Mouse (Mus musculus): ENCODE data around the gene Ttll7. TPM values are rescaled to one million over a fixed set of nuclear protein-coding genes. Genes with fewer than 3 reads are reported as not detected.

The Ttll7 gene
- polyA plus RNA-seq, 1 experiment from 2014 or later: 2.7 TPM

DNA sequence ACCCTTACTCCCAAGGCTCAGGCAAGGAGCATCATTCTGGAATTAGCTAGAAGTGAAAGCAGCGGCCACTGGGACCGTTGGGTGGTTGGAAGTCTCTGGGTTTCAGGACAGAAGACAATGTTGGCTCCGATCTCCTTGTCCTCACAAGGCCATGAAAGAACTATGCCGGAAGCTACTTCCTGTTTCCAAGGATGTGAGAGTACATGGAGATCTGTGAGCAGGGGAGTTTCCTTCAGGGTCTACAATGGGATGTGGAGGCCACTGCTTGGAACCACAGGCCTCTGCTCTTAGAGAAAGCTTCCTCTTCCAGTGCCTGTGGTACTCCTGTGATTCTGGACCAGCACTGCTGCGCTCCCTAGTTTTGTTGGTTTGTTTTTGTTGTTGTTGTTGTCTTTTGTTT lies 5.9 kb upstream of the Ttll7 start:
- ATAC-seq (ENCODE audit: insufficient number of reproducible peaks, insufficient read depth, low FRiP score, low read depth): no peak

DNA sequence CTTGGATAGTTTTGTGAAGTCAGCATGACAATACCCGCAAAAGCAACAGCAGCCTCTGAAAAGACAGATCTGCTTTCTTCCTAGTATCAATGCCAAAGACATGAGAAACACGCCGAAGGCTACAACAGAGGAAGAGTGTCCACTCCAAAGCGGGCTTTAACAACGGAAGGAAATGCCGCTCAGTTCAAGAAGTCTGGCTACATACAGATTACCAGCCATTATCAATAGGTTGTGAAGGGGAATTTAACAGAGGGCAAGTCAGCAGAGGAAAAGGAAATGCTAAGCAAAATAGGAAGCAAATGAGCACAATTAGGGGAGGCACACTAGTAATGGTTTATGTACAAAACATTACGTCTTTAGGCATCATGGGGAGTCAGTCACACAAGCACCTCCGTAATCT lies 4.1 kb upstream of the Ttll7 start:
- 65% methylated on average over 8 of the region's 8 CpGs for WGBS
- H3K4me1 ChIP-seq (ENCODE audit: control insufficient read depth in 2 of 2, insufficient read depth in 2 of 2, low read length in 2 of 2): peaks cover 0 to 2% of the 10 kb centered on the region in 2 experiments; a peak in 1 of 4 replicates
- no peaks in the 10 kb centered on the region for H3K36me3 ChIP-seq (ENCODE audit: control insufficient read depth, insufficient read depth, low read length)
- no peak for ATAC-seq (ENCODE audit: insufficient number of reproducible peaks, insufficient read depth, low FRiP score, low read depth)
- H3K9ac ChIP-seq (ENCODE audit: low read length): no peak overlapping the region
- no peaks in the 10 kb centered on the region for H3K27me3 ChIP-seq (ENCODE audit: control insufficient read depth, insufficient read depth, low read length)
- no peak overlapping the region for H3K4me3 ChIP-seq (ENCODE audit: control insufficient read depth in 1 of 2, insufficient read depth in 1 of 2, low read depth in 1 of 2, low read length in 2 of 2)
- H3K27ac ChIP-seq (replicated peaks in 1 of 2; ENCODE audit: control insufficient read depth in 1 of 2, insufficient read depth in 1 of 2, low read depth in 2 of 2, low read length in 2 of 2): no peak overlapping the region
- H3K4me2 ChIP-seq (ENCODE audit: low read length): no peak overlapping the region
- H3K9me3 ChIP-seq (ENCODE audit: control insufficient read depth, low read length): no peaks in the 10 kb centered on the region

More for the DNA sequence above, 5.9 kb upstream of the Ttll7 start:
- no peaks in the 10 kb centered on the region for H3K27me3 ChIP-seq (ENCODE audit: control insufficient read depth, insufficient read depth, low read length)
- H3K27ac ChIP-seq (replicated peaks in 1 of 2; ENCODE audit: control insufficient read depth in 1 of 2, insufficient read depth in 1 of 2, low read depth in 2 of 2, low read length in 2 of 2): no peak overlapping the region; a peak in 1 of 4 replicates
- H3K4me1 ChIP-seq (ENCODE audit: control insufficient read depth in 2 of 2, insufficient read depth in 2 of 2, low read length in 2 of 2): no peaks in the 10 kb centered on the region
- H3K9ac ChIP-seq (ENCODE audit: low read length): no peak overlapping the region
- H3K9me3 ChIP-seq (ENCODE audit: control insufficient read depth, low read length): no peaks in the 10 kb centered on the region
- WGBS: 77% methylated on average over 5 of the region's 5 CpGs
- no peak overlapping the region for H3K4me3 ChIP-seq (ENCODE audit: control insufficient read depth in 1 of 2, insufficient read depth in 1 of 2, low read depth in 1 of 2, low read length in 2 of 2)
- no peak overlapping the region for H3K4me2 ChIP-seq (ENCODE audit: low read length)
- H3K36me3 ChIP-seq (ENCODE audit: control insufficient read depth, insufficient read depth, low read length): no peaks in the 10 kb centered on the region

DNA sequence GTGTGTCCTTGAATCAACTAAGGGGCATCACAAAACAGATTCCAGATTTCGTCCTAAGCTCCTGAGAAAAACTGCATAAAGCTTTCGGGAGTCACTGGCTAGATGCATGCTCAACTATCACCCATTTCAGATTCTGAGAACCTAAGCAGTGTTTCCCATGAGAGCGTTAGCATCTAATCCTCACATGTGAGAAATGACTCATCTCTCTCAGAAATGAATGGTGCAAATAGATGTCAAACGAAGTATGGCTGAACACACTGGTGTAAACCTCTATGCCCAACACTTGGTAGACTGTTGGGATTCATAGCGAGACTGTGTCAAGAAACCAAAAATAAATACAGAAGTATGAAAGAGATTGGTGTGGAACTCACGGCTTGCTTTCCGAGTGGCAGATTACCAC lies 2.8 kb upstream of the Ttll7 start:
- Histone ChIP-seq H3K27ac (replicated peaks in 1 of 2; ENCODE audit: control insufficient read depth in 1 of 2, insufficient read depth in 1 of 2, low read depth in 2 of 2, low read length in 2 of 2) (no peak overlapping the region), H3K9ac (ENCODE audit: low read length) (no peak overlapping the region), H3K27me3 (ENCODE audit: control insufficient read depth, insufficient read depth, low read length) (no peaks in the 10 kb centered on the region), H3K4me3 (ENCODE audit: control insufficient read depth in 1 of 2, insufficient read depth in 1 of 2, low read depth in 1 of 2, low read length in 2 of 2) (no peak overlapping the region), H3K4me1 (ENCODE audit: control insufficient read depth in 2 of 2, insufficient read depth in 2 of 2, low read length in 2 of 2) (peaks cover 0 to 2% of the 10 kb centered on the region in 2 experiments; a peak in 1 of 4 replicates), H3K36me3 (ENCODE audit: control insufficient read depth, insufficient read depth, low read length) (no peaks in the 10 kb centered on the region), H3K9me3 (ENCODE audit: control insufficient read depth, low read length) (no peaks in the 10 kb centered on the region), H3K4me2 (ENCODE audit: low read length) (no peak overlapping the region)
- 83% methylated on average over 7 of the region's 7 CpGs for WGBS
- no peak for ATAC-seq (ENCODE audit: insufficient number of reproducible peaks, insufficient read depth, low FRiP score, low read depth)

DNA sequence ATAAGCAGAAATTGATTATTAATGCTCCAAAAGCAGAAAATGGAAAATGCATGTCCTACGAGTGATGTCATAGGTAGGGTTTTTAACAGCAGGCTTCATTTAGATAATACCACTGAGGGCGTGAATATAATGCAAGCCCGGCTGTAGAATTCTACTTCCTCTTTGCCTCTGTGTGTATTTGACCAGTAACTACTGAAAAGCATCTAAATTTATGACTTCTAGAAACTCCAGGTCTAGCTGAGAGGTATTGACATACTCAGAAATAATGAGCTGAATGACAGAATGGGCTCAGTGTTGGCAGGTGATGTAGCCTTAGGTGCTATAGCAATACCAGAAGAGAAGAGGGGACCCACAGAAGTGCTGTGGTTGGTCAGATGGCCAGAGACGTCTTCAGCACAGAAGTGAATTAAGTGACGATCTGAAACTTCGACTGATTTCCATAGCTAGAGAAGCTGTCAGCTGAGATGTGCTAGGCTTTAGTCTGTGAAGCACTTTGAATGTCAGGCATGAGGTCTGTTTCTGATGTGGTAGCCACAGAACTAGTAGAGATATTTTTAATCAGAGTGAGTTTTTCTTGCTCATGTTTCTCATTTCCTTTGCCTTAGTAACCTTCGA lies 2.4 kb downstream of the Ttll7 start:
- H3K9me3 ChIP-seq (ENCODE audit: control insufficient read depth, low read length): no peaks in the 10 kb centered on the region
- ATAC-seq (ENCODE audit: insufficient number of reproducible peaks, insufficient read depth, low FRiP score, low read depth): no peak
- no peak overlapping the region for H3K4me2 ChIP-seq (ENCODE audit: low read length)
- 71% methylated on average over 7 of the region's 7 CpGs for WGBS
- no peak overlapping the region for H3K27ac ChIP-seq (replicated peaks in 1 of 2; ENCODE audit: control insufficient read depth in 1 of 2, insufficient read depth in 1 of 2, low read depth in 2 of 2, low read length in 2 of 2)
- no peak overlapping the region for H3K9ac ChIP-seq (ENCODE audit: low read length)
- H3K4me1 ChIP-seq (ENCODE audit: control insufficient read depth in 2 of 2, insufficient read depth in 2 of 2, low read length in 2 of 2): peaks cover 0 to 2% of the 10 kb centered on the region in 2 experiments; a peak in 1 of 4 replicates
- H3K4me3 ChIP-seq (ENCODE audit: control insufficient read depth in 1 of 2, insufficient read depth in 1 of 2, low read depth in 1 of 2, low read length in 2 of 2): no peak overlapping the region
- H3K36me3 ChIP-seq (ENCODE audit: control insufficient read depth, insufficient read depth, low read length): no peaks in the 10 kb centered on the region
- no peaks in the 10 kb centered on the region for H3K27me3 ChIP-seq (ENCODE audit: control insufficient read depth, insufficient read depth, low read length)

DNA sequence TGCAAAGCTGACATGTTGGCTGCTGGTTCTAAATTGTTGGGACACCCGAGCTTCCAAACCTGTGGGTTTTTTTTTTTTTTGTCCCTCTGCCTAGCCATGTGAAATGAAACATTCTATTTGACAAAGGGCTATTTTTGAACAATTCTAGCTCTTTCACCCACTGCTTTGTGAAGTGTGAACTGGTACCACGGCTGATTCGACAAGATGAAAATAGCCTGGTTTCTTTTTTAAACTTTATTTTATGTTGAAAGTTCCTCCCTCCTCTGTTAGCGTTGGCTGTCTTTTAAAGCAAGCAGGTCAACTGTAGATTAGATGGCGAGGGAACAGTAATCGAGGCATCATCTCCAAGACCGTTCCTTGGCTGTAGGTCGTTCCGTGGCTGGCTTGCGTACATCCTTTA lies 5.2 kb downstream of the Ttll7 start:
- H3K9ac ChIP-seq (ENCODE audit: low read length): no peak overlapping the region
- 83% methylated on average over 10 of the region's 10 CpGs for WGBS
- no peaks in the 10 kb centered on the region for H3K9me3 ChIP-seq (ENCODE audit: control insufficient read depth, low read length)
- H3K36me3 ChIP-seq (ENCODE audit: control insufficient read depth, insufficient read depth, low read length): no peaks in the 10 kb centered on the region
- ATAC-seq (ENCODE audit: insufficient number of reproducible peaks, insufficient read depth, low FRiP score, low read depth): no peak
- no peaks in the 10 kb centered on the region; a peak in 1 of 4 replicates for H3K4me1 ChIP-seq (ENCODE audit: control insufficient read depth in 2 of 2, insufficient read depth in 2 of 2, low read length in 2 of 2)
- no peak overlapping the region for H3K4me2 ChIP-seq (ENCODE audit: low read length)
- H3K4me3 ChIP-seq (ENCODE audit: control insufficient read depth in 1 of 2, insufficient read depth in 1 of 2, low read depth in 1 of 2, low read length in 2 of 2): no peak overlapping the region
- H3K27ac ChIP-seq (replicated peaks in 1 of 2; ENCODE audit: control insufficient read depth in 1 of 2, insufficient read depth in 1 of 2, low read depth in 2 of 2, low read length in 2 of 2): no peak overlapping the region
- no peaks in the 10 kb centered on the region for H3K27me3 ChIP-seq (ENCODE audit: control insufficient read depth, insufficient read depth, low read length)

DNA sequence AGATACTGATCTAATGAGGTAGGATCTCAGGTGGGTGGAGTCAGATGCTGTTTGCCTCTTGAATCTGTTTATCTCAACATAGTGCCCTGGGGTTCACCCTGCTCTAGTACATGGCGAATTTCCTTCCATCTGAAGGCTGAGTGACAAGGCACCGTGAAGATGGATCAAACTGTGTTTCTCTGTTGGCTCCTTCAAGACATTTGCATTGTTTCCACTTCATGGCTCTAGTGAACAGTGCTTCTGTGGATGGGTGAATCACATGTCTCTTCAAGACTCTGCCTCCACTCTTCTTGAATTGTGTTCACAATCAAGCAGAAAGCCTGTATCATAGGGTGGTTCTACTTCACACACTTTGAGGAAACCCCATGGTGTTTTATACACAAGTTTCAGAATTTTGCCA lies 8.1 kb downstream of the Ttll7 start:
- no peak for ATAC-seq (ENCODE audit: insufficient number of reproducible peaks, insufficient read depth, low FRiP score, low read depth)
- no peak overlapping the region for H3K27ac ChIP-seq (replicated peaks in 1 of 2; ENCODE audit: control insufficient read depth in 1 of 2, insufficient read depth in 1 of 2, low read depth in 2 of 2, low read length in 2 of 2)
- H3K9me3 ChIP-seq (ENCODE audit: control insufficient read depth, low read length): no peaks in the 10 kb centered on the region
- no peaks in the 10 kb centered on the region for H3K36me3 ChIP-seq (ENCODE audit: control insufficient read depth, insufficient read depth, low read length)
- no peak overlapping the region for H3K9ac ChIP-seq (ENCODE audit: low read length)
- no peaks in the 10 kb centered on the region for H3K4me1 ChIP-seq (ENCODE audit: control insufficient read depth in 2 of 2, insufficient read depth in 2 of 2, low read length in 2 of 2)
- no peaks in the 10 kb centered on the region for H3K27me3 ChIP-seq (ENCODE audit: control insufficient read depth, insufficient read depth, low read length)
- 86% methylated on average over 2 of the region's 2 CpGs for WGBS
- no peak overlapping the region for H3K4me2 ChIP-seq (ENCODE audit: low read length)
- H3K4me3 ChIP-seq (ENCODE audit: control insufficient read depth in 1 of 2, insufficient read depth in 1 of 2, low read depth in 1 of 2, low read length in 2 of 2): no peak overlapping the region

DNA sequence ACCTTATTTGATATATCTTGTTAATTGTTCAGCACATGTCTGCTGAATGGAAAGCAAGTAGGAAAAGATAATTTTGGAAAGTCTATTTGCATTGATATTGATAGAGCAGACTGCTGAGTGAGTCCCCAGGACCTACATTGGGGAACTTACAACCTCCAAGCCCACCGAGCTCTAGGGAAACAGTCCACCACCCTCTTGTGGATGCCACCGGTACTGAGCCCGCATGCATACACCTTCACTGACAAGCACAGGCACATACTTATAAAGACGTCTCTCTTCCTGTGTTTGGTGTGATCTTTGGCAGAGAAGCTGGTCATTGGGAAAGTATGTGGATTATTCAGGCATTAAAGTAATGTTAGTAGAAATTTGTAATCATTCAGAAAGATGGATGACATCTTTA lies 14.4 kb downstream of the Ttll7 start:
- 41% methylated on average over 4 of the region's 4 CpGs for WGBS
- Histone ChIP-seq H3K4me3 (ENCODE audit: control insufficient read depth in 1 of 2, insufficient read depth in 1 of 2, low read depth in 1 of 2, low read length in 2 of 2) (no peak overlapping the region), H3K36me3 (ENCODE audit: control insufficient read depth, insufficient read depth, low read length) (no peaks in the 10 kb centered on the region), H3K4me2 (ENCODE audit: low read length) (no peak overlapping the region), H3K9ac (ENCODE audit: low read length) (no peak overlapping the region), H3K4me1 (ENCODE audit: control insufficient read depth in 2 of 2, insufficient read depth in 2 of 2, low read length in 2 of 2) (no peaks in the 10 kb centered on the region), H3K9me3 (ENCODE audit: control insufficient read depth, low read length) (no peaks in the 10 kb centered on the region), H3K27ac (replicated peaks in 1 of 2; ENCODE audit: control insufficient read depth in 1 of 2, insufficient read depth in 1 of 2, low read depth in 2 of 2, low read length in 2 of 2) (no peak overlapping the region), H3K27me3 (ENCODE audit: control insufficient read depth, insufficient read depth, low read length) (no peaks in the 10 kb centered on the region)
- no peak for ATAC-seq (ENCODE audit: insufficient number of reproducible peaks, insufficient read depth, low FRiP score, low read depth)

DNA sequence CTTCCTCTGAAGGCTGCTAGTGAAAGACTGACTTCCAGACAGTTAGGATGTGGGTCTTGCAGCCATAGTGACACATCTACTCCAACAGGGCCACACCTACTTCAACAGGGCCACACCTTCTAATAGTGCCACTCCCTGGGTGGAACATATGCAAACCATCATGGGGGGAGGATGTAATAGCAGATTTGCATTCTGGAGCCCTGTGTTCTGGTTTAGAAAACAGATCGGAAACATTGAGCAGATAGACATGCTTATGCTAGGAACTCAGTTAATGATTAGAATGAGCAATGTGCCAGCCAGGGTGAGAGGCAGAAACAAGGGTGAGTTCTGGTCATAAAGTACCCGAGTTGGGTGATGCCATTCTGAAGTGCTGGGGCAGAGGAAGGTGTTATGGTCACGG lies 19.8 kb downstream of the Ttll7 start:
- no peaks in the 10 kb centered on the region for H3K36me3 ChIP-seq (ENCODE audit: control insufficient read depth, insufficient read depth, low read length)

More for the DNA sequence above, 19.8 kb downstream of the Ttll7 start:
- no peak overlapping the region for H3K9ac ChIP-seq (ENCODE audit: low read length)
- H3K27me3 ChIP-seq (ENCODE audit: control insufficient read depth, insufficient read depth, low read length): no peaks in the 10 kb centered on the region
- 0 out of 4 replicates have a peak, but pooled peaks cover 2 to 4% of the 10 kb centered on the region in 2 experiments for H3K4me1 ChIP-seq (ENCODE audit: control insufficient read depth in 2 of 2, insufficient read depth in 2 of 2, low read length in 2 of 2)
- H3K9me3 ChIP-seq (ENCODE audit: control insufficient read depth, low read length): no peaks in the 10 kb centered on the region
- no peak overlapping the region for H3K4me3 ChIP-seq (ENCODE audit: control insufficient read depth in 1 of 2, insufficient read depth in 1 of 2, low read depth in 1 of 2, low read length in 2 of 2)
- no peak overlapping the region for H3K27ac ChIP-seq (replicated peaks in 1 of 2; ENCODE audit: control insufficient read depth in 1 of 2, insufficient read depth in 1 of 2, low read depth in 2 of 2, low read length in 2 of 2)
- WGBS: 70% methylated on average over 3 of the region's 3 CpGs
- ATAC-seq (ENCODE audit: insufficient number of reproducible peaks, insufficient read depth, low FRiP score, low read depth): no peak
- no peak overlapping the region for H3K4me2 ChIP-seq (ENCODE audit: low read length)

Measured in heart, embryonic 14.5 days (tissue).